Mouse (Mus musculus) lung, postnatal 0 days (tissue): ENCODE results near the gene Pdx1.

Experiments used
- CTCF ChIP-seq: IDR thresholded peaks from 2 replicates; pipeline ENCODE4 v1.5.1; 2016; ENCODE audit warnings: antibody characterized with exemption, mild to moderate bottlenecking
- EP300 ChIP-seq: IDR thresholded peaks from 2 replicates; pipeline ENCODE4 v1.6.1; 2016; ENCODE audit warnings: antibody characterized with exemption, mild to moderate bottlenecking, control low read depth

DNA sequence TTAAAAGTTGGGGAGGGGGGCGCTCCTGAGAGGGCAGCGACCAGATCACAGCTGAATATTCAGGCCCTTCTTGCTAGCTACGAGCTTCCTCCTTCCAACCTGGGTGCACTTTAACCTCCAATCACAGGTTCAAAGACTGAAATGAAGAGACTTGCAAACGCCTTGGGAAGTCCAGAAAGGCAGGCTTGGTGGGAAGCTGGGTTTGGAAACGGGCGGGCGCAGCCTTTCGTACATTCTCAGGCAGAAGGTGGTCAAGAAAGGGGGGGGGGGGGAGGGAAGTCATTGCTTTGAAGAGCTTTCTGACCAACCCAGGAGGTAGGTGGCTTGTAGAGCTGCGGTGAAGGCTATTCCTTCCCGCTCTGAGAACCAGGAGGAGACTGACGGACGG is 37.6 kb downstream of the Pdx1 start:
- no peak for TF ChIP-seq CTCF
- no peak for TF ChIP-seq EP300
